Mouse (Mus musculus) heart, adult 9 months (tissue): ENCODE results near the gene Hoxb7.

Source experiments
- DNase-seq, 2 experiments: peaks; one replicate each; pipeline ENCODE4 v3.0.0; 2022; ENCODE audit warnings: low spot score in 2 of 2

The Hoxb7 gene

GRCm38 (mm10) chr11:96284774-96285734, 1.4 kb upstream of the Hoxb7 start:
- no peak for DNase-seq

- no peak for DNase-seq
Measured at GRCm38 (mm10) chr11:96286739-96287385, 439 bp downstream of the Hoxb7 start.

GRCm38 (mm10) chr11:96287411-96287810, 988 bp downstream of the Hoxb7 start:
- DNase-seq: no peak

GRCm38 (mm10) chr11:96288455-96289221, 2.2 kb downstream of the Hoxb7 start:
- DNase-seq: no peak

GRCm38 (mm10) chr11:96289293-96289692, 2.9 kb downstream of the Hoxb7 start:
- no peak for DNase-seq

- no peak for DNase-seq
Measured at GRCm38 (mm10) chr11:96289837-96290236, 3.4 kb downstream of the Hoxb7 start.

- DNase-seq: no peak
Measured at GRCm38 (mm10) chr11:96290705-96291355, 4.4 kb downstream of the Hoxb7 start.

- DNase-seq: no peak
Measured at GRCm38 (mm10) chr11:96291681-96292564, 5.5 kb downstream of the Hoxb7 start, which contains the start of gene Hoxb6. TSS of gene Hoxb6 (plus strand) at chr11:96292476.

GRCm38 (mm10) chr11:96292565-96293301, 6.3 kb downstream of the Hoxb7 start:
- DNase-seq: no peak

GRCm38 (mm10) chr11:96293302-96293921, 7.0 kb downstream of the Hoxb7 start:
- DNase-seq: no peak

- peak in 1 of 2 experiments; percentile 52 for DNase-seq
Measured at GRCm38 (mm10) chr11:96294245-96295091, 8.0 kb downstream of the Hoxb7 start.

GRCm38 (mm10) chr11:96295092-96295835, 8.8 kb downstream of the Hoxb7 start:
- DNase-seq: no peak

GRCm38 (mm10) chr11:96296997-96297396, 10.6 kb downstream of the Hoxb7 start:
- DNase-seq: no peak

- no peak for DNase-seq
Measured at GRCm38 (mm10) chr11:96297428-96297827, 11.0 kb downstream of the Hoxb7 start.

GRCm38 (mm10) chr11:96297968-96298635, 11.7 kb downstream of the Hoxb7 start:
- DNase-seq: no peak

- no peak for DNase-seq
Measured at GRCm38 (mm10) chr11:96298895-96299667, 12.7 kb downstream of the Hoxb7 start.
